Mouse (Mus musculus): Measurements from ENCODE around the gene Fancm. TPM values are rescaled to one million over a fixed set of nuclear protein-coding genes. Genes with fewer than 3 reads are reported as not detected.
A peak's percentile ranks its signal among the peaks of the same experiment; 100 is the strongest.

Fancm gene
- 14.4 and 14.8 TPM in 2 replicates for polyA plus RNA-seq (2014; fragmentation: Nextera tagmentation; extraction: Ambion mirVana)

GRCm38 (mm10) chr12:65075085-65075732 lies at the start of gene Fancm:
Gene Fancm, plus strand, starts transcription at chr12:65075603.
- DNase-seq (ENCODE audit: low spot score) (peak; percentile 96), ATAC-seq (replicated peaks; ENCODE audit: insufficient number of reproducible peaks, low FRiP score, low TSS enrichment, low read depth) (no peak)
- WGBS: 2% methylated on average over 39 of the region's 39 CpGs
- Histone ChIP-seq H3K27me3 (ENCODE audit: control insufficient read depth, insufficient read depth, low read length) (no peaks in the 10 kb centered on the region), H3K27ac (replicated peaks; ENCODE audit: low read depth, low read length) (peak within 1 kb of the TSS; percentile 67; the same call in 1 of the 2 replicates), H3K4me3 (ENCODE audit: low read depth, low read length) (peak within 1 kb of the TSS; percentile 62), H3K4me2 (ENCODE audit: low read depth, low read length) (peak within 1 kb of the TSS; percentile 72), H3K36me3 (replicated peaks; ENCODE audit: control insufficient read depth, insufficient read depth, low read depth, low read length) (no peaks in the 10 kb centered on the region), H3K4me1 (ENCODE audit: control insufficient read depth, insufficient read depth, low read length) (no peaks in the 10 kb centered on the region), H3K9ac (replicated peaks; ENCODE audit: low read length) (peak within 1 kb of the TSS; percentile 84), H3K9me3 (replicated peaks; ENCODE audit: control insufficient read depth, low read length) (no peaks in the 10 kb centered on the region)

- no peaks in the 10 kb centered on the region for H3K27me3 ChIP-seq (ENCODE audit: control insufficient read depth, insufficient read depth, low read length)
- peak overlapping the region; percentile 47 for H3K4me2 ChIP-seq (ENCODE audit: low read depth, low read length)
- WGBS: 45% methylated on average over 8 of the region's 8 CpGs
- ATAC-seq (replicated peaks; ENCODE audit: insufficient number of reproducible peaks, low FRiP score, low TSS enrichment, low read depth): no peak
- no peaks in the 10 kb centered on the region for H3K4me1 ChIP-seq (ENCODE audit: control insufficient read depth, insufficient read depth, low read length)
- DNase-seq (ENCODE audit: low spot score): no peak
- peak overlapping the region; percentile 94 for H3K9ac ChIP-seq (replicated peaks; ENCODE audit: low read length)
- H3K27ac ChIP-seq (replicated peaks; ENCODE audit: low read depth, low read length): no peak overlapping the region
- no peaks in the 10 kb centered on the region for H3K36me3 ChIP-seq (replicated peaks; ENCODE audit: control insufficient read depth, insufficient read depth, low read depth, low read length)
- H3K4me3 ChIP-seq (ENCODE audit: low read depth, low read length): peak overlapping the region; percentile 91
- H3K9me3 ChIP-seq (replicated peaks; ENCODE audit: control insufficient read depth, low read length): no peaks in the 10 kb centered on the region
These were observed 39.6 kb upstream of the Fancm start for GRCm38 (mm10) chr12:65035839-65036189.

GRCm38 (mm10) chr12:65036190-65036870 lies 39.1 kb upstream of the Fancm start, which contains the start of gene Prpf39:
Gene Prpf39, plus strand, starts transcription at chr12:65036333.
- Histone ChIP-seq H3K27me3 (ENCODE audit: control insufficient read depth, insufficient read depth, low read length) (no peaks in the 10 kb centered on the region), H3K9ac (replicated peaks; ENCODE audit: low read length) (peak within 1 kb of the TSS; percentile 94), H3K36me3 (replicated peaks; ENCODE audit: control insufficient read depth, insufficient read depth, low read depth, low read length) (no peaks in the 10 kb centered on the region), H3K4me2 (ENCODE audit: low read depth, low read length) (peak within 1 kb of the TSS; percentile 47), H3K4me3 (ENCODE audit: low read depth, low read length) (peak within 1 kb of the TSS; percentile 91), H3K27ac (replicated peaks; ENCODE audit: low read depth, low read length) (peak within 1 kb of the TSS; percentile 76), H3K4me1 (ENCODE audit: control insufficient read depth, insufficient read depth, low read length) (no peaks in the 10 kb centered on the region), H3K9me3 (replicated peaks; ENCODE audit: control insufficient read depth, low read length) (no peaks in the 10 kb centered on the region)
- under 1% methylated on average over 64 of the region's 65 CpGs for WGBS
- DNase-seq (ENCODE audit: low spot score) (peak; percentile 93), ATAC-seq (replicated peaks; ENCODE audit: insufficient number of reproducible peaks, low FRiP score, low TSS enrichment, low read depth) (peak; percentile 95)

GRCm38 (mm10) chr12:65036892-65037545 lies 38.4 kb upstream of the Fancm start:
- no peaks in the 10 kb centered on the region for H3K36me3 ChIP-seq (replicated peaks; ENCODE audit: control insufficient read depth, insufficient read depth, low read depth, low read length)
- H3K9ac ChIP-seq (replicated peaks; ENCODE audit: low read length): peak overlapping the region; percentile 94
- peak overlapping the region; percentile 91 for H3K4me3 ChIP-seq (ENCODE audit: low read depth, low read length)
- 21% methylated on average over 18 of the region's 18 CpGs for WGBS
- H3K27me3 ChIP-seq (ENCODE audit: control insufficient read depth, insufficient read depth, low read length): no peaks in the 10 kb centered on the region
- H3K4me2 ChIP-seq (ENCODE audit: low read depth, low read length): peak overlapping the region; percentile 47
- H3K27ac ChIP-seq (replicated peaks; ENCODE audit: low read depth, low read length): no peak overlapping the region; the same call in 1 of the 2 replicates
- DNase-seq (ENCODE audit: low spot score): peak; percentile 14
- ATAC-seq (replicated peaks; ENCODE audit: insufficient number of reproducible peaks, low FRiP score, low TSS enrichment, low read depth): no peak
- no peaks in the 10 kb centered on the region for H3K9me3 ChIP-seq (replicated peaks; ENCODE audit: control insufficient read depth, low read length)
- H3K4me1 ChIP-seq (ENCODE audit: control insufficient read depth, insufficient read depth, low read length): no peaks in the 10 kb centered on the region

GRCm38 (mm10) chr12:65037546-65037937 lies 37.9 kb upstream of the Fancm start:
- DNase-seq (ENCODE audit: low spot score) (no peak), ATAC-seq (replicated peaks; ENCODE audit: insufficient number of reproducible peaks, low FRiP score, low TSS enrichment, low read depth) (no peak)
- no peaks in the 10 kb centered on the region for H3K36me3 ChIP-seq (replicated peaks; ENCODE audit: control insufficient read depth, insufficient read depth, low read depth, low read length)
- H3K9ac ChIP-seq (replicated peaks; ENCODE audit: low read length): no peak overlapping the region
- WGBS: 43% methylated on average over 4 of the region's 4 CpGs
- no peaks in the 10 kb centered on the region for H3K9me3 ChIP-seq (replicated peaks; ENCODE audit: control insufficient read depth, low read length)
- H3K27me3 ChIP-seq (ENCODE audit: control insufficient read depth, insufficient read depth, low read length): no peaks in the 10 kb centered on the region
- no peak overlapping the region for H3K27ac ChIP-seq (replicated peaks; ENCODE audit: low read depth, low read length)
- H3K4me3 ChIP-seq (ENCODE audit: low read depth, low read length): no peak overlapping the region
- no peaks in the 10 kb centered on the region for H3K4me1 ChIP-seq (ENCODE audit: control insufficient read depth, insufficient read depth, low read length)
- peak overlapping the region; percentile 47 for H3K4me2 ChIP-seq (ENCODE audit: low read depth, low read length)

GRCm38 (mm10) chr12:65048799-65049198 lies 26.6 kb upstream of the Fancm start:
- Histone ChIP-seq H3K27ac (replicated peaks; ENCODE audit: low read depth, low read length) (no peak overlapping the region), H3K4me1 (ENCODE audit: control insufficient read depth, insufficient read depth, low read length) (no peaks in the 10 kb centered on the region)

GRCm38 (mm10) chr12:65058203-65058602 lies 17.2 kb upstream of the Fancm start:
- H3K27me3 ChIP-seq (ENCODE audit: control insufficient read depth, insufficient read depth, low read length): no peaks in the 10 kb centered on the region
- no peak overlapping the region for H3K27ac ChIP-seq (replicated peaks; ENCODE audit: low read depth, low read length)
- no peak overlapping the region for H3K9ac ChIP-seq (replicated peaks; ENCODE audit: low read length)
- ATAC-seq (replicated peaks; ENCODE audit: insufficient number of reproducible peaks, low FRiP score, low TSS enrichment, low read depth) (no peak), DNase-seq (ENCODE audit: low spot score) (no peak)
- H3K4me3 ChIP-seq (ENCODE audit: low read depth, low read length): no peak overlapping the region
- H3K4me1 ChIP-seq (ENCODE audit: control insufficient read depth, insufficient read depth, low read length): no peaks in the 10 kb centered on the region
- no peaks in the 10 kb centered on the region for H3K9me3 ChIP-seq (replicated peaks; ENCODE audit: control insufficient read depth, low read length)
- peaks cover 3% of the 10 kb centered on the region for H3K36me3 ChIP-seq (replicated peaks; ENCODE audit: control insufficient read depth, insufficient read depth, low read depth, low read length)
- WGBS: 91% methylated on average over 2 of the region's 2 CpGs
- H3K4me2 ChIP-seq (ENCODE audit: low read depth, low read length): no peak overlapping the region

More at GRCm38 (mm10) chr12:65048799-65049198, 26.6 kb upstream of the Fancm start:
- Histone ChIP-seq H3K4me2 (ENCODE audit: low read depth, low read length) (no peak overlapping the region), H3K9me3 (replicated peaks; ENCODE audit: control insufficient read depth, low read length) (no peaks in the 10 kb centered on the region), H3K9ac (replicated peaks; ENCODE audit: low read length) (no peak overlapping the region), H3K4me3 (ENCODE audit: low read depth, low read length) (no peak overlapping the region), H3K36me3 (replicated peaks; ENCODE audit: control insufficient read depth, insufficient read depth, low read depth, low read length) (peaks cover 2% of the 10 kb centered on the region; the same call in 1 of the 2 replicates), H3K27me3 (ENCODE audit: control insufficient read depth, insufficient read depth, low read length) (no peaks in the 10 kb centered on the region)
- ATAC-seq (replicated peaks; ENCODE audit: insufficient number of reproducible peaks, low FRiP score, low TSS enrichment, low read depth) (no peak), DNase-seq (ENCODE audit: low spot score) (no peak)

GRCm38 (mm10) chr12:65061082-65061481 lies 14.3 kb upstream of the Fancm start:
- no peak overlapping the region for H3K27ac ChIP-seq (replicated peaks; ENCODE audit: low read depth, low read length)
- H3K4me2 ChIP-seq (ENCODE audit: low read depth, low read length): no peak overlapping the region
- no peaks in the 10 kb centered on the region for H3K27me3 ChIP-seq (ENCODE audit: control insufficient read depth, insufficient read depth, low read length)
- no peak for DNase-seq (ENCODE audit: low spot score)
- no peaks in the 10 kb centered on the region for H3K4me1 ChIP-seq (ENCODE audit: control insufficient read depth, insufficient read depth, low read length)
- H3K9ac ChIP-seq (replicated peaks; ENCODE audit: low read length): no peak overlapping the region
- H3K9me3 ChIP-seq (replicated peaks; ENCODE audit: control insufficient read depth, low read length): no peaks in the 10 kb centered on the region
- peaks cover 2% of the 10 kb centered on the region; the same call in 1 of the 2 replicates for H3K36me3 ChIP-seq (replicated peaks; ENCODE audit: control insufficient read depth, insufficient read depth, low read depth, low read length)
- H3K4me3 ChIP-seq (ENCODE audit: low read depth, low read length): no peak overlapping the region
- no peak for ATAC-seq (replicated peaks; ENCODE audit: insufficient number of reproducible peaks, low FRiP score, low TSS enrichment, low read depth)

Measured in embryonic facial prominence, embryonic 11.5 days (tissue).